Mouse (Mus musculus): ENCODE measurements around the gene 2010111I01Rik.

- TF ChIP-seq CTCF (IDR thresholded peaks at IDR 0.05; ENCODE audit: control insufficient read depth, insufficient read depth, insufficient replicate concordance, low read depth, low read length): no peak
- no peak for TF ChIP-seq POLR2A (IDR thresholded peaks at IDR 0.05; ENCODE audit: control insufficient read depth, low read depth, low read length)
Measured at GRCm38 (mm10) chr13:63120296-63120695, 155.6 kb downstream of the 2010111I01Rik start.
